Mouse (Mus musculus): Measurements from ENCODE around the gene Pms2. TPM values are rescaled to one million over a fixed set of nuclear protein-coding genes. Genes with fewer than 3 reads are reported as not detected.

The Pms2 gene
- 27.8 and 33.0 TPM in 2 replicates for polyA plus RNA-seq (2015; fragmentation: Nextera tagmentation; extraction: Ambion mirVana)

GRCm38 (mm10) chr5:143909417-143910400 lies at the start of gene Pms2, which contains the start of gene Aimp2:
Gene Pms2 (plus strand): TSS chr5:143909964.
Gene Aimp2 (minus strand): TSS chr5:143909847.
- peak; percentile 99 for ATAC-seq
- peak within 1 kb of the TSS; percentile 69 for H3K9ac ChIP-seq (replicated peaks; ENCODE audit: low read depth, low read length)
- H3K4me3 ChIP-seq (replicated peaks; ENCODE audit: low read length), result peak within 1 kb of the TSS; percentile 94
- H3K9me3 ChIP-seq (ENCODE audit: control insufficient read depth, low read length), result no peaks in the 10 kb centered on the region
- H3K27ac ChIP-seq (ENCODE audit: low read length), result peak within 1 kb of the TSS; percentile 90
- H3K27me3 ChIP-seq (replicated peaks; ENCODE audit: control insufficient read depth, insufficient read depth, low read length), result no peaks in the 10 kb centered on the region
- H3K4me1 ChIP-seq (replicated peaks; ENCODE audit: control insufficient read depth, insufficient read depth, low read length), result peaks cover 24% of the 10 kb centered on the region
- H3K4me2 ChIP-seq (ENCODE audit: low read length), result peak within 1 kb of the TSS; percentile 88
- under 1% methylated on average over 70 of the region's 70 CpGs for WGBS
- no peaks in the 10 kb centered on the region; the same call in 1 of the 2 replicates for H3K36me3 ChIP-seq (ENCODE audit: control insufficient read depth, insufficient read depth)

- no peaks in the 10 kb centered on the region for H3K4me1 ChIP-seq (replicated peaks; ENCODE audit: control insufficient read depth, insufficient read depth, low read length)
- no peak overlapping the region for H3K4me2 ChIP-seq (ENCODE audit: low read length)
- WGBS, result 91% methylated on average over 11 of the region's 11 CpGs
- peaks cover 11% of the 10 kb centered on the region for H3K36me3 ChIP-seq (ENCODE audit: control insufficient read depth, insufficient read depth)
- no peak overlapping the region for H3K4me3 ChIP-seq (replicated peaks; ENCODE audit: low read length)
- no peak overlapping the region for H3K9ac ChIP-seq (replicated peaks; ENCODE audit: low read depth, low read length)
- no peaks in the 10 kb centered on the region for H3K27me3 ChIP-seq (replicated peaks; ENCODE audit: control insufficient read depth, insufficient read depth, low read length)
- no peak overlapping the region for H3K27ac ChIP-seq (ENCODE audit: low read length)
- no peak for ATAC-seq
- H3K9me3 ChIP-seq (ENCODE audit: control insufficient read depth, low read length), result no peaks in the 10 kb centered on the region
These were observed 38.1 kb upstream of the Pms2 start for GRCm38 (mm10) chr5:143871547-143872169.

- no peak for ATAC-seq
- no peaks in the 10 kb centered on the region for H3K9me3 ChIP-seq (ENCODE audit: control insufficient read depth, low read length)
- H3K4me1 ChIP-seq (replicated peaks; ENCODE audit: control insufficient read depth, insufficient read depth, low read length), result no peaks in the 10 kb centered on the region
- 67% methylated on average over 4 of the region's 4 CpGs for WGBS
- H3K36me3 ChIP-seq (ENCODE audit: control insufficient read depth, insufficient read depth), result peaks cover 13% of the 10 kb centered on the region
- no peak overlapping the region for H3K27ac ChIP-seq (ENCODE audit: low read length)
- H3K27me3 ChIP-seq (replicated peaks; ENCODE audit: control insufficient read depth, insufficient read depth, low read length), result no peaks in the 10 kb centered on the region
- H3K4me3 ChIP-seq (replicated peaks; ENCODE audit: low read length), result no peak overlapping the region
- no peak overlapping the region for H3K9ac ChIP-seq (replicated peaks; ENCODE audit: low read depth, low read length)
- no peak overlapping the region for H3K4me2 ChIP-seq (ENCODE audit: low read length)
These were observed 35.2 kb upstream of the Pms2 start for GRCm38 (mm10) chr5:143874571-143874970.

- Histone ChIP-seq H3K27me3 (replicated peaks; ENCODE audit: control insufficient read depth, insufficient read depth, low read length) (no peaks in the 10 kb centered on the region), H3K4me3 (replicated peaks; ENCODE audit: low read length) (no peak overlapping the region), H3K9me3 (ENCODE audit: control insufficient read depth, low read length) (peaks cover 4% of the 10 kb centered on the region; the same call in 1 of the 2 replicates), H3K9ac (replicated peaks; ENCODE audit: low read depth, low read length) (no peak overlapping the region), H3K4me1 (replicated peaks; ENCODE audit: control insufficient read depth, insufficient read depth, low read length) (no peaks in the 10 kb centered on the region), H3K4me2 (ENCODE audit: low read length) (no peak overlapping the region), H3K27ac (ENCODE audit: low read length) (no peak overlapping the region), H3K36me3 (ENCODE audit: control insufficient read depth, insufficient read depth) (peaks cover 55% of the 10 kb centered on the region)
- 96% methylated on average over 3 of the region's 3 CpGs for WGBS
- ATAC-seq, result no peak
These were observed 24.5 kb upstream of the Pms2 start for GRCm38 (mm10) chr5:143885274-143885673.

GRCm38 (mm10) chr5:143890741-143891140 lies 19.0 kb upstream of the Pms2 start:
- H3K4me3 ChIP-seq (replicated peaks; ENCODE audit: low read length), result no peak overlapping the region
- peaks cover 21% of the 10 kb centered on the region for H3K36me3 ChIP-seq (ENCODE audit: control insufficient read depth, insufficient read depth)
- H3K9me3 ChIP-seq (ENCODE audit: control insufficient read depth, low read length), result peaks cover 2% of the 10 kb centered on the region; the same call in 1 of the 2 replicates
- ATAC-seq, result no peak
- H3K4me2 ChIP-seq (ENCODE audit: low read length), result no peak overlapping the region
- H3K9ac ChIP-seq (replicated peaks; ENCODE audit: low read depth, low read length), result no peak overlapping the region
- no peaks in the 10 kb centered on the region for H3K27me3 ChIP-seq (replicated peaks; ENCODE audit: control insufficient read depth, insufficient read depth, low read length)
- WGBS, result 92% methylated on average over 6 of the region's 6 CpGs
- H3K27ac ChIP-seq (ENCODE audit: low read length), result no peak overlapping the region
- H3K4me1 ChIP-seq (replicated peaks; ENCODE audit: control insufficient read depth, insufficient read depth, low read length), result no peaks in the 10 kb centered on the region

- no peak overlapping the region for H3K9ac ChIP-seq (replicated peaks; ENCODE audit: low read depth, low read length)
- H3K27ac ChIP-seq (ENCODE audit: low read length), result no peak overlapping the region
- 0 out of 2 replicates have a peak, but pooled peaks cover 12% of the 10 kb centered on the region for H3K36me3 ChIP-seq (ENCODE audit: control insufficient read depth, insufficient read depth)
- 74% methylated on average over 9 of the region's 9 CpGs for WGBS
- H3K9me3 ChIP-seq (ENCODE audit: control insufficient read depth, low read length), result no peaks in the 10 kb centered on the region
- H3K27me3 ChIP-seq (replicated peaks; ENCODE audit: control insufficient read depth, insufficient read depth, low read length), result no peaks in the 10 kb centered on the region
- no peak for ATAC-seq
- no peak overlapping the region for H3K4me3 ChIP-seq (replicated peaks; ENCODE audit: low read length)
- no peaks in the 10 kb centered on the region for H3K4me1 ChIP-seq (replicated peaks; ENCODE audit: control insufficient read depth, insufficient read depth, low read length)
- H3K4me2 ChIP-seq (ENCODE audit: low read length), result no peak overlapping the region
These were observed 17.4 kb upstream of the Pms2 start for GRCm38 (mm10) chr5:143892255-143892886.

GRCm38 (mm10) chr5:143893396-143893795 lies 16.4 kb upstream of the Pms2 start:
- H3K27me3 ChIP-seq (replicated peaks; ENCODE audit: control insufficient read depth, insufficient read depth, low read length), result no peaks in the 10 kb centered on the region
- no peak overlapping the region for H3K9ac ChIP-seq (replicated peaks; ENCODE audit: low read depth, low read length)
- no peak overlapping the region for H3K27ac ChIP-seq (ENCODE audit: low read length)
- no peak overlapping the region for H3K4me2 ChIP-seq (ENCODE audit: low read length)
- H3K4me3 ChIP-seq (replicated peaks; ENCODE audit: low read length), result no peak overlapping the region
- H3K36me3 ChIP-seq (ENCODE audit: control insufficient read depth, insufficient read depth), result peaks cover 15% of the 10 kb centered on the region; the same call in 1 of the 2 replicates
- no peaks in the 10 kb centered on the region for H3K9me3 ChIP-seq (ENCODE audit: control insufficient read depth, low read length)
- H3K4me1 ChIP-seq (replicated peaks; ENCODE audit: control insufficient read depth, insufficient read depth, low read length), result no peaks in the 10 kb centered on the region
- no peak for ATAC-seq
- WGBS, result 81% methylated on average over 5 of the region's 5 CpGs

GRCm38 (mm10) chr5:143897635-143898330 lies 12.0 kb upstream of the Pms2 start, which contains the start of gene Ankrd61:
Gene Ankrd61 (minus strand): TSS chr5:143897685.
- Histone ChIP-seq H3K9me3 (ENCODE audit: control insufficient read depth, low read length) (no peaks in the 10 kb centered on the region), H3K9ac (replicated peaks; ENCODE audit: low read depth, low read length) (no peak within 1 kb of the TSS), H3K4me2 (ENCODE audit: low read length) (no peak within 1 kb of the TSS), H3K27ac (ENCODE audit: low read length) (no peak within 1 kb of the TSS), H3K27me3 (replicated peaks; ENCODE audit: control insufficient read depth, insufficient read depth, low read length) (no peaks in the 10 kb centered on the region), H3K4me1 (replicated peaks; ENCODE audit: control insufficient read depth, insufficient read depth, low read length) (no peaks in the 10 kb centered on the region), H3K36me3 (ENCODE audit: control insufficient read depth, insufficient read depth) (peaks cover 24% of the 10 kb centered on the region), H3K4me3 (replicated peaks; ENCODE audit: low read length) (no peak within 1 kb of the TSS)
- ATAC-seq, result no peak
- 87% methylated on average over 14 of the region's 14 CpGs for WGBS

Measured in forebrain, embryonic 16.5 days (tissue).